Mouse (Mus musculus) bone marrow macrophage, adult 2 months (primary cell): ENCODE results near the gene Gjc3.

Source experiments
- CTCF ChIP-seq: IDR thresholded peaks from 2 replicates; pipeline ENCODE4 v1.5.1; 2012; ENCODE audit warnings: low read depth, mild to moderate bottlenecking, low read length, moderate library complexity
- POLR2A ChIP-seq: IDR thresholded peaks from 2 replicates; pipeline ENCODE4 v1.6.1; 2012; ENCODE audit warnings: mild to moderate bottlenecking, low read depth, low read length, borderline replicate concordance

DNA sequence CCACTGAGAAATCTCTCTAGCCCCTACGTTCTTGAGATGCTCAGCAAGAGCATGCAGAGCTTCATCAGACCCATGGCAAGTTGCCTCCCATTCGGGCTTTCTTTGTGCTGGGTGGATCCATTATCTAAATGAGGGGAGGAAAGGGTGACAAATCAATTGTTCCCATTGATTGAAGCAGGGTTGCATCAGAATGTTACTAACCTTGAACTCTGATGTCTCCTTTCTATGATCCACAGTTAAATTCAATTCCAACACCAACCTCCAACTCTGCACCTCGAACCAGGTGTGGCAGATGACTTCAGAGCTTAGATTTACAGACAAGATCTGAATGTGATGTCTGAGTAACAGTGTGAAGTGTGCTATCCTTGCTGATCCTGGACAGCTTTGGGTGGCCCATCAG is 11.8 kb upstream of the Gjc3 start:
- TF ChIP-seq CTCF (no peak), POLR2A (no peak)
